Mouse (Mus musculus) retina, embryonic 14.5 days (tissue): ENCODE data around the gene Snrnp48.

Experiments
- DNase-seq: peaks from one replicate; pipeline ENCODE4 v3.0.0-alpha.2; 2015; ENCODE audit warnings: low spot score

The Snrnp48 gene

GRCm38 (mm10) chr13:38269055-38269692, 64.4 kb downstream of the Snrnp48 start:
- no peak for DNase-seq

GRCm38 (mm10) chr13:38272624-38273023, 67.9 kb downstream of the Snrnp48 start:
- DNase-seq, result no peak
